Mouse (Mus musculus) E14TG2a.4 (cell line): Measurements from ENCODE around the gene Trp53i11.
A peak's percentile ranks its signal among the peaks of the same experiment; 100 is the strongest.

Experiments
- H3K27me3 ChIP-seq: 2 replicates; pipeline ENCODE4 v1.6.1; 2014; ENCODE audit warnings: low read length, control low read depth; ENCODE audit not compliant: insufficient read depth
- H3K36me3 ChIP-seq: 2 replicates; pipeline ENCODE4 v1.6.1; 2014; ENCODE audit warnings: low read length, control low read depth; ENCODE audit not compliant: insufficient read depth
- H3K4me1 ChIP-seq: replicated peaks from 2 replicates; pipeline ENCODE4 v1.6.1; 2014; ENCODE audit warnings: low read depth, low read length, control low read depth
- H3K4me3 ChIP-seq: replicated peaks from 2 replicates; pipeline ENCODE4 v1.5.1; 2014; ENCODE audit warnings: mild to moderate bottlenecking, low read length
- H3K9me3 ChIP-seq: 2 replicates; pipeline ENCODE4 v1.6.1; 2014; ENCODE audit warnings: low read length, control low read depth
- CTCF ChIP-seq: conservative IDR thresholded peaks from 2 replicates; pipeline ENCODE4 v1.5.1; 2014; ENCODE audit warnings: low read length
- NANOG ChIP-seq: IDR thresholded peaks from 2 replicates; pipeline ENCODE4 v1.6.1; 2014; ENCODE audit warnings: borderline replicate concordance, low read length, mixed read lengths
- POU5F1 ChIP-seq: IDR thresholded peaks from 2 replicates; pipeline ENCODE4 v1.6.1; 2014; ENCODE audit warnings: low read length, borderline replicate concordance

The Trp53i11 gene

DNA sequence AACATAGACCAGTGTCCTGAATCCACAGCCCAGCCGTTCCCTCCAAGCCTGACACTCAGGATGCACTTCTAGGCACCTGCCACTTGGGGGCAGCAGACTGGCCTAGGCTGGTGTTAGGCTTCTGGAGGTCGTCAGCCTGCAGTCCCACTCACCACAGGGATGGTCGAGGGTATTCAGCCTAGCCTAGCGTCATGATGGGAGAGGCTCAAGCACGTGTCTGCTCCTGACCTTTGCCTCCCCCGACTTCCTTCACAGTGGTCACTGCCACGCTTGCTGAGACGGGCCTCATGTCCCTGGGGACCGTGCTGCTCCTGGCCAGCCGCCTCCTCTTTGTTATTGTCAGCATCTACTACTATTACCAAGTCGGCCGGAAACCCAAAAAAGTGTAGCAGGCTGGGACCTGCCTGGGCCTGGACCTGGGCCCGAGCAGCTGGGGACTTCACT, 12.2 kb downstream of the Trp53i11 start:
- Histone ChIP-seq H3K9me3 (no peaks in the 10 kb centered on the region), H3K27me3 (no peaks in the 10 kb centered on the region), H3K36me3 (peaks cover 33% of the 10 kb centered on the region), H3K4me3 (no peak overlapping the region), H3K4me1 (peaks cover 48% of the 10 kb centered on the region)
- peak; percentile 90 for TF ChIP-seq CTCF
- no peak for TF ChIP-seq NANOG

DNA sequence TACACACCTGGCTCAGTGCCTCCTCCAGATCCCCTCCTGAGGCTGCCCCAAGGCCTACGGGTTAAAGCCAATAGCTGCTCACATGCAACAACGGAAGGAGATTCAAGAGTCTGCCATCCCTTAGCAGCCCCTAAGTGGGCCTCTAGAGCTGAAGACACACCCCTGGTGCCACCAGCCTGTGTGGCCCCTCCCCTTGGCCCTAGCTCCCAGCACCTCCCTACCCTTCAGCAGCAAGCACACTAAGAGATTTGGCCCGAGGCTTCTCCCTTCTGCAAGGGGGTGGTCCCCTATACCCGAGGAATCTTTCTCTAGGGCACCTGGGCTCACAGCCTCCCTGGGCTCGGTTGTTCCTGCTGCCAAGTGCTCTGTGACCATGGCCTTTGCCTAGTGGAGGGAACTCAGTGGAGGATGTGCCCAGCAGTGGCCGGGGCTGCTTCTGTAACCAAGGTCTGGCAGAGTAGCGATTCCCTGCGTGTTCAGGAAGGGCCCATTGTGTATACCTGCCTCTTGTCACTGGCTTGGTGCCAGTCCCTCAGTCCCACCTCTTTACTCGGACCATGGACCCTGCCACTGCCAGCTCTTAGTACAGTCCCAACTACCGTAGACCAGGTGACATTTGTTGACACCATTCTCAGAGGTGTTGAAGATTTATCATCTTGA, 13.5 kb downstream of the Trp53i11 start:
- 0 out of 2 replicates have a peak, but pooled peaks cover 6% of the 10 kb centered on the region for H3K27me3 ChIP-seq
- H3K9me3 ChIP-seq, result no peaks in the 10 kb centered on the region
- H3K4me1 ChIP-seq, result peaks cover 39% of the 10 kb centered on the region
- no peak overlapping the region for H3K4me3 ChIP-seq
- TF ChIP-seq CTCF (no peak), POU5F1 (no peak), NANOG (no peak)
- H3K36me3 ChIP-seq, result peaks cover 33% of the 10 kb centered on the region

DNA sequence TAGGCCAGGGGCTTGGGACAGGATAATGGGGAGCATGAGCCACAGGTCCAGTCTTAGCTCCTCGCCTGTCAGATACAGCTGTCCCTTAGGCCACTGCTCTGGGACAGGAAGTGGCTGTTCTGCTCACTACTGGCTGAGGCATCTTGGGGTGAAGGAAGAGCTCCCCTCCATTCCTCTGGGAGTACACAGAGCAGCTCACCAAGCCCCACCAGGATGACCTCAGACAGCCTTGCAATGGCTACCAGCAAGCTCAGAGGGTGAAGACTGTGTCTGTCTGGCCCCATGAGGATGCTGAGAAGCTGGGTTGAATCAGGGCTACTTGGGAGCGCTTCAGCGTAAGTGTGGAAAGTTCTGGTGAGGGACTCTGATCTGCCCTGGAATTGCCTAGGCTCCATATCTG, 14.6 kb downstream of the Trp53i11 start:
- Histone ChIP-seq H3K36me3 (peaks cover 32% of the 10 kb centered on the region), H3K27me3 (0 out of 2 replicates have a peak, but pooled peaks cover 9% of the 10 kb centered on the region), H3K4me1 (peaks cover 39% of the 10 kb centered on the region), H3K9me3 (no peaks in the 10 kb centered on the region), H3K4me3 (no peak overlapping the region)
- TF ChIP-seq NANOG (no peak), CTCF (no peak), POU5F1 (no peak)

DNA sequence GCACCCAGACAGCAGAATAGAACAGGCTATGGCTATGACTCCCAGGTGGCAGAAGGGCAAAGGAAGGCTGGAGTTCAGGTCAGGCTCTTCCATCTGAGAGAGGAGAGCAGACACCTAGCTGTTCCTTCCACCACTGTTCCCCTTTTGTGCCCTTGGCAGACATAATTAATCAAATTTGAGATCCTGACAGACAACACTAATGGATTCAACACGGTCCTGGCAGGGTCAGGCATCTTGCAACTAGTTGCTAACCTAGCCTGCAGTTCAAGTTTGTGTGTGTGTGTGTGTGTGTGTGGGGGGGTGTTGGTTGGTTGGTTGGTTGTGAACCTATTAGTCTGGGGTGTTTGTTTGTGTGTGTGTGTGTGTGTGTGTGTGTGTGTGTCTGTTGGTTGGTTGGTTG, 15.4 kb downstream of the Trp53i11 start:
- Histone ChIP-seq H3K9me3 (no peaks in the 10 kb centered on the region), H3K36me3 (peaks cover 24% of the 10 kb centered on the region), H3K4me1 (peaks cover 34% of the 10 kb centered on the region), H3K4me3 (no peak overlapping the region), H3K27me3 (peaks cover 16% of the 10 kb centered on the region; the same call in 1 of the 2 replicates)
- TF ChIP-seq POU5F1, result no peak
- TF ChIP-seq NANOG, result no peak
- no peak for TF ChIP-seq CTCF

DNA sequence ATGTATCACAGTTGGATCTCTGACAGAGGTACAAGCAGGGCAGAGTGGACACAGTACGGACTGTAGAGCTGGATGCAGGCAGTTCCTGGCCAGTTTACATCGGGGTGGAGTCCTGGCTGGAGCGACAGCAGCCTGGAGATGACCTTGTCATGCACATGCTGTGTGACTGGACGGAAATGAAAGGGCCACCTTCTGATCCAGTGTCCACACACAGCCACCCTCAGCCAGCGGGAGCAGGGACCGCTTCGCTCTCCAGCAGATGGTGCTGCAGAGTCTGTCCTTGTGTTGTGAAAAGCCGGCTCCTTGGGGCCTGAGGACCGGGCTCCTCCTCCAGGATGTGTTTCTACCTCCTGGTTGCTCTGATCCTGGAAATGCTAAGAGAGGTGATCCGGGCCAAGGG, 16.3 kb downstream of the Trp53i11 start:
- Histone ChIP-seq H3K4me1 (peaks cover 26% of the 10 kb centered on the region), H3K4me3 (no peak overlapping the region), H3K9me3 (no peaks in the 10 kb centered on the region), H3K27me3 (peaks cover 19% of the 10 kb centered on the region), H3K36me3 (peaks cover 19% of the 10 kb centered on the region)
- no peak for TF ChIP-seq NANOG
- TF ChIP-seq POU5F1, result no peak
- TF ChIP-seq CTCF, result peak; percentile 27

DNA sequence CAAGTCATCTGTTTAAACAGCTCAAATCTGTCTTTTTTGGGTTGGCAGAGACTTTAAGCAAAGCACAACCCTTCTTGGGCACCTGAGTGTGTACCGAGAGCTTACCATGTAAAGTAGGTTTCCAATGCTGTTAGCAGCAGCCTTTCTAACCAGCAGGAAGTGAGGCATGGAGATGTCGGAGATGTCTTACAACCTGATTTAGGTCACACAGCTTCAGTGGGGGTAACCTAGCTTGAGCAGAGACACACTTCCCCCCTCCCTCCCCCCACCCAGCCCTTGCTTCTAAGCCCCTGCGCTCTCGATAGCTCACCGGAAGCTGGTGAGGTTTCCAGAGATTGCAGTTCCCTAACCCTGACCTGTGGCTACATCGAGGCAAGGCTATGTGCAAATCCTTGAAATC, 17.2 kb downstream of the Trp53i11 start:
- Histone ChIP-seq H3K4me1 (peaks cover 18% of the 10 kb centered on the region), H3K9me3 (no peaks in the 10 kb centered on the region)

DNA sequence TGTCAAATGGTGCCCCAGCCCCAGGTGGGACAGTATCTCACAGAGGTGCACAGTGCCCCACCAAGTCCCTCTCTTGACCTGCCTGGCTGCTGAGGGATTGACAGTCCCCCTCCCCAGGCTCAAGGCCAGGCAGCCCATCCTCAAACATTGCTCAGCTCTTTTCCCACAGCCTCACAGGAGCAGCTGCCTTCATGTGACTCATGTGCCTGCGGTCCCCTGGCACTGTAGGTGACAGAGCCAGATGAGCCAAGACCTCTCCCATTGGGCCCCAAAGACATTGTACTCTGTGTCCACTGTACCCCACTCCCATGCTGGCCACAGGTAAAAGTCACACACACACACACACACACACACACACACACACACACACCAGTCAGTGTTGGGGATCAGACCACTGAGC, 18.8 kb downstream of the Trp53i11 start:
- Histone ChIP-seq H3K4me1 (peaks cover 10% of the 10 kb centered on the region), H3K9me3 (0 out of 2 replicates have a peak, but pooled peaks cover under 1% of the 10 kb centered on the region), H3K4me3 (no peak overlapping the region), H3K36me3 (peaks cover 3% of the 10 kb centered on the region; the same call in 1 of the 2 replicates), H3K27me3 (peaks cover 28% of the 10 kb centered on the region)
- TF ChIP-seq NANOG, result no peak
- no peak for TF ChIP-seq CTCF
- no peak for TF ChIP-seq POU5F1

More for the DNA sequence above, 17.2 kb downstream of the Trp53i11 start:
- TF ChIP-seq CTCF, result no peak
- no peak for TF ChIP-seq NANOG
- no peak for TF ChIP-seq POU5F1
- H3K36me3 ChIP-seq, result peaks cover 17% of the 10 kb centered on the region
- H3K27me3 ChIP-seq, result peaks cover 25% of the 10 kb centered on the region
- no peak overlapping the region for H3K4me3 ChIP-seq

DNA sequence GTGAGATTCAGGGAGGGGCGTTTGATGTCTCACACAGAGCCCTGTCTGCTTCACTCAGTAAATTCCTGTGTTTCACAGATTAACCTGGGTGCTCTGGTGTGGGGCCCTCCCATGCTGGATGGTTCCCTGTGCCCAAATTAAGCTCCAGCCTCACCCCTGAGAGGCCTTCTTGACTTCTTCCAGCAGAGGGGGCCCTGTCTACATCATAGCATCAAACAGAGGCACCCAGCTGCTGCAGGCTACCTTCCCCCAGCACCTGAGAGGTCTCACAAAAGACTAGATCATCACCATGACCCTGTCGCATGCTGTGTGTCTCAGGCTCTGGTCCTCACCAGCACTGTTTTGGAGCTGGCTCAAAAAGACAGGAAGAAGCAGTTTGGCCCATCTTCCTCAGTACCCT, 25.0 kb downstream of the Trp53i11 start:
- H3K9me3 ChIP-seq, result peaks cover 12% of the 10 kb centered on the region; the same call in 1 of the 2 replicates
- H3K4me1 ChIP-seq, result peaks cover 10% of the 10 kb centered on the region
- H3K36me3 ChIP-seq, result no peaks in the 10 kb centered on the region
- TF ChIP-seq NANOG (no peak), CTCF (no peak), POU5F1 (no peak)
- H3K4me3 ChIP-seq, result no peak overlapping the region
- H3K27me3 ChIP-seq, result peaks cover 16% of the 10 kb centered on the region

DNA sequence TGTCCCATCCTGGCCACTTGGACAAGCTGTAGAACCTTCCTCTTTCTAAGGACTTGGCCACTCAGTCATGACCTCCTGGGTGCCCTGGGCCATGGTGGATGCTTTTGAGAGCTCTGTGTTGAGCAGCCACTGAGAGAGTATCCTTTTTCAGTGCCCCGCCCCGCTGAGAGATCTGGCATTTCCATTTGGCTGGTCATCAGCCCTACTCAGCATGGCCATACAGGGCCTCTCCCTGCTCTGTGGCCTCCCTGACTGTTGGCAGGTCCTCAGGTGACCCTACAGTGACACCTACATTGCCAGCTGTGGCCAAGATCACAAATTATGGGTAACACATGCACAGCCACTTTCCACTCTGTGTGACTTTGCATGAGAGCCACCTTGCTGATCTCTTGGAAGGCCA, 25.5 kb downstream of the Trp53i11 start:
- Histone ChIP-seq H3K4me1 (peaks cover 10% of the 10 kb centered on the region), H3K9me3 (peaks cover 12% of the 10 kb centered on the region; the same call in 1 of the 2 replicates), H3K4me3 (no peak overlapping the region), H3K36me3 (no peaks in the 10 kb centered on the region), H3K27me3 (peaks cover 11% of the 10 kb centered on the region)
- TF ChIP-seq POU5F1 (no peak), NANOG (no peak), CTCF (no peak)
